Mouse (Mus musculus) testis, postnatal 10 days (tissue): ENCODE measurements around the gene Rgsl1.
"Not testable (repeated sequence)": the region's sequence is repeated elsewhere in the genome, so short reads cannot be mapped to it uniquely, and the experiment has no call there.

ENCODE experiments used
- DNase-seq: peaks from one replicate; pipeline ENCODE4 v3.0.0; 2021; ENCODE audit warnings: low spot score

Gene Rgsl1

DNA sequence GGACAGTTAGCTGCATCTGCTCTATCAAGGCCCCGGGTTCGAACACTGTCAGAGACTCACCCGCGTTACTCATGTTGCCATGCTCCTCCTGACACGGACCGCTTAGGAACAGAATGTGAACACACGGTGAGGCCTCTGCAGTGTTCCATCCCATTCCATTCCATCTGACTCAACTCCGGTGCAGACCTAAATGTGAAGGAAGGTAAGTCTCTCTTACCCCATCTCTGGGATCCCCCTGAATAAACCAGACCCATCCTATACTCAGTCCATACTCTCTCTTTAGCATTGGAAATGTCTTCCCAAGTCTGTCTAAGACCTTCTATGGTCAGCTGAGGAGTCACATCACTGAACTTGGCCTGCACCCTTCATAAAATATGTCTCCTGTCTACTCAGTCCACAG lies at the start of gene Rgsl1:
Gene Rgsl1 (minus strand): TSS at position 101 of the 400 bp plus-strand sequence.
- DNase-seq, result no peak

DNA sequence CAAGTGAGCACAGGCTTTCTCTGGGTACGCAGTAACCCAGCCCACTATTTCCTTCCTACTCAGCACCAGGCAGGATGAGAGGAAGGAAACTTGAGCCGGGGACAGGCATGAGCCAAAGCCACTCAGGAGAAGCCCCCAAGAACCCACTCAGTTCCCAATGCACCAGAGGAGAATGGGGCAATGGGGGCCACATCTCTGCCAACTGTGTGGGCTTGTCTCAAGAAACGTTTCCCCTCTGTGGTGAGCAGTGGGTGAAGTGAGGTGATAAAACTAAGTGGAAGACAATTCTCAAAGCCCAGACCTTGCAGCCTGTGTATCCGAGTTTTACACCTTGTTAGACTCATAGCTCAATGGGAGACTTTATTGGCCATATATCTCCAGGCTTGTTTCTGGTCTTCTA lies 47.5 kb upstream of the Rgsl1 start, which contains the start of gene Teddm1a:
Gene Teddm1a (plus strand): TSS at position 301 of the 400 bp plus-strand sequence.
- no peak for DNase-seq

DNA sequence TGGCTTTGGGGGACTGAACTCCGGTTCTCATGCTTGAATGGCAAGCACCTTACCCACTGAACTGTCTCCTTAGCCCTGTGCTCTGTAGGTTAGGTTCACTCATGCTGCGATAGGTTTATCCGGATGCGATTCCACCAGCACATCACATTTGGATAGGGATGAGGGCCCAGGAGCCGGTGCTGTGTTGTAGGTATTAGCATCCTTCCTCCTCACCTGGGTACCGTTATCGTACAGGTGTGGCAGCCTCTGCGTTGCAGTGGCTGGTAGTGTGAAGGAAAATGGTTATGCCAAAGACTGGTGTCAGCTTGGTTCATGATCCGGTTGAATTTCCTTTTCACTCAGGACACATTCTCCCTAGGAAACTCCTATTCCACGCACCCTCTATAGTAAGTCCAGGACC lies 46.2 kb upstream of the Rgsl1 start:
- no peak for DNase-seq

DNA sequence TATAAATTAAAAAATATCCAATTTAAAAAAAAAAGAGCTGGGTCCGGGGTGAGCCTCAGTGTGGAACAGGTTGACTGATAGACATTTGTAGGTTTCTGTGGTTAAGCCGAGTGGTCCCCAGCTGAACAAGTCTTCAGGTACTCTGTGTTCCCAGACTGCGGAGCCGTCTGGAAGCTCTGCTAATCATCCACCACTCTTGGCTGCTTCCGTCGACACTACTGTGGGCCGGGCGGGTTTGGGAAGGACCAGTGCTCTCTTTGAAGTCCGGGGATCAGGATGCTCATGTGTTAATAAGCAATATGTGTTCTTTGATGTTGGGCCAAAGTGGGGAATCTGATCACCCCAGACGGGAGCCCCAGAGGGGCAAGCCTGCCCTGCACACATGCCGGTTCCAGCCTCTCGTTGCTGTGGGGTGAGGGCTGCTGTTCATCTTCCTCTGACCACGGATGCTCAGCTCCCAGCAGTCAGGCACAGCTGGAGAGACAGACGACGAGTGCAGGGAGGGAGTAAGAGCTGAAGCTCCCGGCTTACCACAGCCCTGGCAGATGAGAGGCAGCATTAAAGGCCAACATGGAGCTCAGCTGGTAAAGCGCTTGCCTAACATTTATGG lies 42.2 kb upstream of the Rgsl1 start:
- DNase-seq, result no peak

DNA sequence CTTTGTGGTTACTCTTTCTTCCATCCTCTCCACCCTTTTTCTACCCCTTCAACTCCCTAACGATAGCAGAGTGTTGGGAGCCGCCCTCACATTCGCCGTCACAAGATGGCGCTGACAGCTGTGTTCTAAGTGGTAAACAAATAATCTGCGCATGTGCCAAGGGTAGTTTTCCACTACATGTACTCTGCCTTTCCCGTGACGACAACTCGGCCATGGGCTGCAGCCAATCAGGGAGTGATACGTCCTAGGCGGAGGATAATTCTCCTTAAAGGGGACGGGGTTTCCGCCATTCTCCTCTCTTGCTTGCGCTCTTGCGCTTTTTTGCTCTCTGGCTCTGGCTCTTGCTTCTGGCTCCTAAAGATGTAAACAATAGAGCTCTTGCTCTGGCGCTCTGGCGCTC lies 36.4 kb upstream of the Rgsl1 start:
- not testable (repeated sequence) for DNase-seq

DNA sequence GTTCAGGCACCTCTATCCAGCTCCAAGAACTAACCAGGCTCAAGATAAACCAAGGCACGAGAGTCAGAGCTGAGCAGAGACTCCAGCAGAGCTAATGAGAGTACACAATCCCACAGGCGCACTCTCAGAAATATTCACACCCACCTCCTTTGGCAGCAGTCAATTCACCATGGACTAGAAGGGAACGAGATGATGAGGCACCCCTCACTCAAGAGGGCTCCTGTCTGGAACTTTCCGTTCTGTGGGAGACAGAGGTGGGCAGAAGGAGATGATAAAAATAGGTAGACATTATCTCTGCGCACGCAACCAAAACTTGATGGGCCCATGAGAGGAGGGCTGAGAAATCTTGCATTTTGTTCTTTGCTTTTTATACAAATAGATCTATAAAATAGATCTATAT lies 30.1 kb upstream of the Rgsl1 start, which contains the start of gene Teddm1b:
Gene Teddm1b (plus strand): TSS at position 301 of the 400 bp plus-strand sequence.
- no peak for DNase-seq

DNA sequence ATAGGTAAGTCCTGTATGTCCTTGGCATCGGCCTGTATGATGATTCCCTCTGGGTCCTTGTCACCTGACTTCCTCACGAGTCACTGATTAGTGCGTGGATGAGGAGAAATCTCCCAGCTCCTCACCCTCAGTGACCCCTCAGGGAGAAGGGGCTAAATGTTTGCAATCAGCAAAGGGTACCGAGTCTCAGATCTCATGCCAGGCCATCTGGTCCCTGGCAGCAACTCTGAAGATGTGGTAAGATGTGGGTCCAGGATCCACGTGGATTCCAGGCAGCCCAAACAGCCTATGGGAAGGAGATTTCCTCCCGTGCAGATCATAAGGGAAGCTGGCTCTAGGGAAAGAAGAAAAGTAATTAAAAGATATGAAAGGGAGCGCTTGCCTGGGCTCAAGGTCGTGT lies 12.0 kb upstream of the Rgsl1 start:
- DNase-seq, result no peak

DNA sequence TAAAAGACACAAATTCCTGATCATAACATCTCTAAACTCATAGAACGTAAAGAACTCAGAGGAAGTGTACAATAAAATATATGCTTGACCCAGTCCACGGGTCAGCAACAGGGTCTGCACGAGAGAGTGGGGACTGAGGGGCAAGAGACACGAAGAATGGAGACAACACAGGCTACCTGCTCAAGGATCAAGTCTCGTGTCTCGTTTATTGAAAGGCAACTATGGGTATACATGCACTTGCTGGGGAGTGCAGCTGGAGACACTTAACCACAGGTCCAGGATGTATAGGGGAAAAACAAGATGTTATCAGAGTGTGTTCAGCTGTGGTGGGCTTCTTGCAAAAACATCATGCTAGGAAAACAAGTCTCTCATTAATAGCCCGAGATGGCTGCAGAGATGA lies 8.8 kb upstream of the Rgsl1 start:
- not testable (repeated sequence) for DNase-seq

DNA sequence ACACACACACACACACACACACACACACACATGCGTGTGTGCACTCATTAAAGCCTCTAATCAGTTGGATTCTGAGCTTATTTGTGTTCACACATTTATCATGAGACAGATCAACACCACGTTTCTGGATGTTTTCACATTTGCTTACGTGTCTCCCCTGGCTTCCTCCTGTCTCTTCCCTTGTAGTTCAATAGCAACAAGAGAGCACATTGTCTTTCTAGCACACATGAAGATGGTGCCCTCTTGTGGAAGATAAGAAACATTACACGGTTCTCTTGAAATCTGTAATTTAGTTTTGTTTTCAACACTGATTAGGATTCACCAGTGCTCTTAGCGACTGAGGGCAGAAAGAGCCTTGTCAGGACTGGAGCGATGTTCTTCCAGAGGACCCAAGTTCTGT lies 2.9 kb upstream of the Rgsl1 start:
- DNase-seq, result no peak

DNA sequence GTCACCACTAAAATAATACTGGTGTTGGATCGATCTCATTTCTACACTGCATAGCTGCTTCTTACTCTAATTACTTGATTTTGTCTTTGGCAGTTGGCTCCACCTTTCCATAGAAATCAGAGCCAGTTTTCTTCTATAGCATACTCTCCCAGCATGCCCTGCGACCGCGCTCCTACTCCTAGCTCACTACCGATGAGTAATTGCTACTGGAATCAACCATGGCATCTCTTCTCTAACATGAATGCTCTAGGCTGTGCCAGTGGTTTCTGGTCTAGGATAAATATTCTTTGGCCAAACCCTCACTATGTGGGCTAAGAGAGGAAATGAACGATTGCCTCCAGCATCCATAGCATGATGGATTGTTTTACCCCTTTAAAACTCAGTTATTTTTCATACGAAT lies 2.5 kb upstream of the Rgsl1 start:
- no peak for DNase-seq

DNA sequence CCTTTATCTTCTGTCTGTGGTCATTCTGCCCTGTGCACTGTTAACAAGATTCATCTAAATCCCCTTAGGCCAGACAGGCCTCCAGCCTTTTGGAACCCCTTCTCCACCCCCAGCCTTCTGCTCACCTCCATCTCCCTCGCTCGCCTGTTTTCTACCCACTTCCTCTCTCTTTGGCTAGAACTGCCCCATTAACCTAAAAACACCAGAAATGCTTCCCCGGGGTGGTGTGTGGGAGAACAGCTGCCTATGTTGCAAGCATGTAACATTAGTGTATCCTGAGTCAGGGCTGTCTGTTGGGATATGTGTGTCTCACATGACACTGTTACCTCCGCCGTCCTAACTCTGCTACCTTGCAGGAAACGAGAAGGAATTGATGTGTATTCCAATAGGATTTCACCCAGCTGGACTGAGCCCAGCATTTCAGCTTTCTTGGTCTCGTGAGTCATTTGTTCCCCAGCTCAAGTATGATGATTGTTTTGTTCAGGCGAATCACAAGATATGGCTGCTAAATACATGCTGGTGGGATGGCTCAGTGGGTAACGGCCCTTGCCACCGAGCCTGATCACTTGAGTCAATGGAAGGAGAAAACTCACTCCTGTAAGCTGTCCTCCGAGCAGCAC lies 1.7 kb downstream of the Rgsl1 start:
- DNase-seq, result no peak

DNA sequence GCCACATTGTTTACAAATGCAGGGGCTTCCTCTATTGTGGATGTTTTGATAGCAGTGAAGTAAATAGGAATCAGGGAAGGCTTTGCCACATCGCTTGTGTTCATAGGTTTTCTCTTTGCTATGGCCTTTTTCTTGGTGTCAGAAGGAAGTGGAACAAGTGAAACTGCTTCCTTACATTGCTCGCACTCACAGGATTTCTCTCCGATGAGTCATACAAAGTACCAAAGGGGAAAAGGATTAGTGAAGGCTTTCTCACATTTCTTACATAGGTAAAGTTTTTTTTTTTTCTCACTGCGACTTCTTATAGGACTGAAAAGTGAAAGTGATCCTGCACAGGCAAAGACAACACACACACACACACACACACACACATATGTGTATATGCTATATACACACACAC lies 7.9 kb downstream of the Rgsl1 start:
- DNase-seq, result no peak

DNA sequence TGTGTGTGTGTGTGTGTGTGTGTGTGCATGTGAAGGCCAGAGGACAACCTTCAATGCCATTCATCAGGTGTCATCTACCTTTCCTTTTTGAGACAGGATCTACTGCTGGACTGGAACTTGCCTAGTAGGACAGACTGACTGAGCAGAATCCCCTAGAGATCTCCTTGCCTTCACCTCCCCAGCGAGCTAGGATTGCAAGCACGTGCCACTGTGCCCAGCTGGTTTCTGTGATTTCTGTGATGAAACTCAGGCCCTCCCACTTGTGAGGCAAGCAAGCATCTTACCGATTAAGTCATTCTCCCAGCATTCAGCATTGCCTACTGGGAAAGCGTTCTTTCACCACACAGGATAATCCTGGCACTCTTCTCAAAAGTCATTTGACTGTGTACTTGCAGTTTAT lies 13.2 kb downstream of the Rgsl1 start:
- DNase-seq, result no peak

DNA sequence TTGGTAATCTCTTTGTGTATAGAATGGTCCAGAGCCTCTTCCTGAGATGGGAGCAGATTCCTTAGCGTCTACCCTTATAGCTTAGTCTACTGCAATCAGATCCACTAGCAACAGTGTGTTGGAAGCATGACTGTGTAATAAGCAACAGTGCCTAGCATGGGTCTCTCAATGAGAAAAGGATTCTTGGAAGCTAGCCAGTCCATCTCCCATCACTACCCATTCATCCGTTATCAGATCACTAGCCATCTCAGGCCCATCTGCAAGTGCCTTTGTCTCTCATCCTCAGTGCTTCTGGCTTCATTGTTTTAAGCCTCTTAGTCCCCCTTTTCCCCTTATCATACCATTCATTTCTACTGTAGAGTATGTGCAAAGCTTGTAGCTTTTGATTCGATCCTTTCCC lies 23.7 kb downstream of the Rgsl1 start:
- DNase-seq, result no peak

DNA sequence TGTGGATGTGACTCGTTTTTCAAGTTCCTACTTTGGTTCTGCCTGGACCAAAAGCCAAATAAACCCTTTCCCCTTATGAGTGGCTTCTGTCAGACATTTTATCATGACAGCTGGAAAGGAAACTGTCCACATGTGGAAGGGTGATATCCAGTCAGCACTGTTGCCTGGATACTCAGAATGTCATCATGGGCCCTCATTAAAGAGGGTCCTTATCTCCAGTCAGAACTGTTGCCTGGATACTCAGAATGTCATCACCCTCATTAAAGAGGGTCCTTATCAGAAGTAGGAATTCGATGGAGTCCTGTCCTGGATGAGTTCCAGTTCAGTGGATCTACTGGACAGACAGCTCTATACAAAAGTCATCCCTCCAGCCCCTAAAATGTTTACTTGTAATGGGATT lies 29.7 kb downstream of the Rgsl1 start:
- DNase-seq, result no peak

DNA sequence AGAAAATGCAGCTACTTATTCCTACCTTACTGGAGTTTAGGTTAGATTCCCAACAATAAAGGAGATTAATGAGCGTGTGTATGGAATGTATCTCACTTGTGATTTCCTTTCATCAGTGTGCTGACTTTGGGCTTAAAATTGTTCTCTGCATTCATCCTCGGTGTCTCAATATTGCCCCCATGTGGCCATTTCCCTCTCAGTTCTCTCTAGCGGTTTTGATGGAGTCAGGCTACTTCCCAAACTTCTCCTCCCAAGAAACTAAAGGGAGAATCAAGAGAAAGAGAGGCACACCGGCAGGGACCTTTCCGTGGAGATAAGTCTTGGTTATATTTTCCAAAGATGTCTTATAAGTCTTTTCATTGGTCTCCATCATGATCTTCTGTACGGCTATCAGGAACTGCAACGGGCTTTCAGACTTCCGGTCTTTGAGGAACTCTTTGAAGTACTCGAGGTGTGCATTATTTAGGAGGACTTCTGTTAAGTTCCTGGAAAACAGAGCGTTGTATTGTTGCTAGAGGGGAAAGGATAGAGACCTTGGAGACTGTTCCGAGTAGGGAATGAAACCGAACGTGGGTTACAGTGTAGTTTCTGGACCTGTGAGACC lies 36.5 kb downstream of the Rgsl1 start:
- peak; percentile 85 for DNase-seq

DNA sequence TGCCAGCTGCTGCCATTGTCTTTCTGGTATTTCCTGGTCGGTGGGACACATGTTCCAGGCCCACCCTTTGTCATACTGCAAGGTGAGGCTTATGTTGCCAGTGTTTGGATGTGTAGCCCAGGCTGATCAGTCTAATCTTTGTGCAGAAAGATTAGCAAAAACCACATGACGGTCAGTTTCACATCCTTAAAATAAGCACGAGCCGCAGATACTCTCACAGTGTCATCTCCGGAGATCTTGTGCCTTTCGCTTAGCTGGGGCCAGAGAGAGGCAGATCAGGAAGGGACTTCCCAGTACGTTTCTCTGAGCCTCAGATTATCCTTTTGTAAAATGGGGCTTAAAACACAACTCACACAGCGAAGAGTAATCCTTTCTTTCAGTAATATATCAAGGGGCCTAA lies 40.4 kb downstream of the Rgsl1 start:
- no peak for DNase-seq

DNA sequence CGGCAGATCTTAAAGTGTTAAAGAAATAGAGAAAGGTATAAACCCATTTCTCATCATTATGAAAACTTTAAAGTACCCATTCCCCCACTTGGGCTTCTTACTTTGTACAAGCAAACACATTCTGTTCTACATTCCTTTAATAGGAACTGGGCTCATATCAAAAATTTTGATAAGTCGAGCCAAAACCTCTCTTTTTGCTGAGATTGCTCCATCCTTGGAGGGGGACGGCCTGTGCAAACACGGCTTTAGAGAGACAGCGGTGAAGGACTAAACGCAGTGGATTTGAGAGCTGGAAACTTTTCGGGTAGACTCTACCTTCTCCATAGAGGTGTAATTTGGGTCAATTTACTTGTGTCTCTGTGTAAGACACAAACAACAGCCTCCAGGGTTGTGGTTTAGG lies 41.3 kb downstream of the Rgsl1 start:
- DNase-seq, result no peak

DNA sequence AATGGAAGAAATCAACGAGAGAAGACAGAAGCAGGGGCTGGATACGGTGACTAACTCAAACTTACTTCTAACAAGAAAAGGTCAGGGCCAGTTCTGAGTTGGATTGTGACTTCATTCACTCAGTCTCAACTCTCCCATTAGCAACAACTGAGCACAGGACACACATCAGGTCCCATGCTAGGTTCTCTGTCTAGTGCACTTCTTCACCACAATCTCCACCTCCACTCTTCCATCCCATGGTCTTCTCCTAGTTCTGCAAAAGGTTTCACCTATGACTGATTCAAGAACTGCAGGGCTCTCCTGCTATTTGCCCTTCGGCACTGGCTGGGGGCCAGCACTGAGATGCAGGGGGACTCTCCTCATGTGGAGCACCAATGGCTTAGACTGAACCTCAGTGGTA lies 49.7 kb downstream of the Rgsl1 start:
- no peak for DNase-seq

DNA sequence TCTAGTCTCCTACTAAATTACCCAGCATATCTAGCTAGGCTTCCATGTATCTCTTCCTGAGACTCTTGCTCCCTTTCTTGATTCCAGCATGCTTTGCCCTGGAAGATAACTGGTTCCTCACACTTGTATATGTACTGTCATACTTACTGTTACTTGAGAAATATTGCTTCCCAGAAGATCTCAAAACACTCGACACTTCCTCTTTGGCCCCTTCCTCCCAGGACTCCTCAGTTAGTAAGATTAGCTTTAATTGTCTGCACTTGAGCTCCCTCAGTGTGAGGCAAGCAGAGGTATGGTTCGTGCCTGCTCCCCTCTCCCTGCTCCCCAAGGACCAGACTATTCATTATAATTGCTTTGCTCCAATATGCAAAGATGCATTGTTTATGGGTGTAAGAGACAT lies 53.2 kb downstream of the Rgsl1 start:
- no peak for DNase-seq

DNA sequence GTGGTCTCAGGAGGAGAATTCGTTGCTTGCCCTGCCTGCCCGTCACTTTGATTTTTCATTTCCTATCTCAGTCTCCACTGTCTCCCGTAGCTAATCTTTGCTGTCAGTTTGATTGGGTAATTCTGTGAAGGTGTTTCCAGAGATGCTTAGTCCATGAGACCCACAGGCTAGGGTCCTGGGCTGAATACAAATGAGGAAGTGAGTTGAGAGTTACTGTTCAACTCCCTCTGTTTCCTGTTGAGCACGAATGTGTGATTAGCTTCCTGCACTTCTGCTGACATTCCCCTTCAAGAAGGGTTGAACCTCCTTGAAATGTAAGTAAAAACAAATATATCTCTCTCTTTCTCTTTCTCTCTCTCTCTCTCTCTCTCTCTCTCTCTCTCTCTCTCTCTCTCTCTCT lies 58.3 kb downstream of the Rgsl1 start:
- DNase-seq, result no peak

DNA sequence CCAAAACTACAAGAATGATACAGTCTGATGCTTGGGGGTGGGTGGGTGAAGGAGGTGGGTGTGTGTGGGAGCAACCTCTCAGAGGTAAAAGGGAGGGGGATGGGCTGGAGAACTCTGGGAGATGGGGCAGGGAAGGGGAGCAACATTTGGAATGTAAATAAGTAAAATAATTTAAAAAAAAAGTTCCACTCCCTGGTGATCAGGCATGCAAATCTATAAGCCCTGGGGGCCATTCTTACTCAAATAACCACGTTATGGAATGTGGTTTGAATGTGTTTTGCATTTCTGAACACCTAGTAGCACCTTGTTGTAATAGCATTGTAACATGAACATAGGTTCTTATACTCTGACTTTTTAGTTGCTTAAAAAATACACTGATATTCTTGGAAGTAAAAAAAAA lies 60.6 kb downstream of the Rgsl1 start:
- DNase-seq, result no peak

DNA sequence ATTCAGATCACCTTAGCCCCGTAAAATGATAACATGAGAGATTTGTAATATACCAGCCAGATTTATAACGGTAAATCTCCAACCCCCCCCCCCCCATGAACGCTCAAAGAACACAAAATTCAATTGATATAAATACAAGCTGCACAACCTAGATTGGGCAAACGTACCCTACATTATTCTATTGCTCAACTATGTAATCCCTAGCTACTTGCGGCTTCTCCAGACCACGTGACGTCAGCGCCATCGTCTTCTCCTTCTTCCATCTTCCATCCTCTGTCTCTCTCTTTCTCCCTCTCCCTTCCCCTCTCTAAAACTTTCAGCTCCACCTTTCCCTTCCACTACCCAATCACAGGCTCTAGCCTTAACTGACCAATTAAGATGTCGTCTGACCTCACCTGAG lies 65.7 kb downstream of the Rgsl1 start:
- no peak for DNase-seq

DNA sequence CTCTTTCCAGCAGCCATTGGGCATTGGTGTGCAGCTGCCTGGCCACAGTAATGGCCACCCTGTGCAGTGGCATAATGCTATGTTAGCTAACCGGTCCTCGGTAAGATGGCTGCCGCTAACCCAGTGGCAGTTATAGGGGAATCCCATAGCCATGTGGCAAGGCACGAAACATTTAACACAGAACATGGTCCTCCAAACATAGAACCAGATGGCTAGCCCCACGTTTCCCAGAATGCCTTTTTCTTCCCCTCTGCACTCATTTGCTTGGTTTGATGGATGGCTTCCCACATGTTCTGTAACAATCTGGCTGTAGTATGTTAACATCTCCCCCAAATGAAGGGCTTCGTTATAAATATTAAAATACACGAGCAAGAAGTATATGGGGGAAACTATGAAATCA lies 67.7 kb downstream of the Rgsl1 start:
- DNase-seq, result no peak
